Mouse (Mus musculus) kidney, embryonic 16.5 days (tissue): ENCODE data around the gene Arl10. TPM values are rescaled to one million over a fixed set of nuclear protein-coding genes. Genes with fewer than 3 reads are reported as not detected.

ENCODE experiments used
- ATAC-seq: fragments of 200-750 bp; cut with Nextera tagmentation; 2 replicates; pipeline ENCODE4 v1.8.0; 2017; ENCODE audit warnings: moderate TSS enrichment; ENCODE audit not compliant: low FRiP score, low TSS enrichment
- H3K27ac ChIP-seq: fragments of 300-500 bp; sonication (generic); 2 replicates; pipeline ENCODE4 v1.5.1; 2014; ENCODE audit warnings: low read length
- H3K27me3 ChIP-seq: fragments of 300-500 bp; sonication (generic); 2 replicates; pipeline ENCODE4 v1.6.1; 2014; ENCODE audit warnings: low read length, control low read depth, mixed read lengths; ENCODE audit not compliant: insufficient read depth
- H3K36me3 ChIP-seq: fragments of 300-500 bp; sonication (generic); 2 replicates; pipeline ENCODE4 v1.6.1; 2014; ENCODE audit warnings: low read length, control low read depth, mixed read lengths; ENCODE audit not compliant: insufficient read depth
- H3K4me1 ChIP-seq: fragments of 300-500 bp; sonication (generic); 2 replicates; pipeline ENCODE4 v1.6.1; 2014; ENCODE audit warnings: low read length, control low read depth, mixed read lengths; ENCODE audit not compliant: insufficient read depth
- H3K4me2 ChIP-seq: fragments of 300-500 bp; sonication (generic); replicated peaks from 2 replicates; pipeline ENCODE4 v1.6.1; 2014; ENCODE audit warnings: low read depth, low read length
- H3K4me3 ChIP-seq: fragments of 300-500 bp; sonication (generic); 2 replicates; pipeline ENCODE4 v1.5.1; 2014; ENCODE audit warnings: mild to moderate bottlenecking, low read length
- H3K9ac ChIP-seq: fragments of 300-500 bp; sonication (generic); replicated peaks from 2 replicates; pipeline ENCODE4 v1.6.1; 2014; ENCODE audit warnings: low read length
- H3K9me3 ChIP-seq: fragments of 300-500 bp; sonication (generic); 2 replicates; pipeline ENCODE4 v1.6.1; 2016; ENCODE audit warnings: low read length, control low read depth
- WGBS: fragments of 180-500 bp; shearing (Covaris S2); extraction: QIAGEN DNeasy Blood & Tissue Kit; methylation state at CpG from one replicate; pipeline ENCODE4 v1.1.7; 2014; 5-methylcytosine and 5-hydroxymethylcytosine counted together
- polyA plus RNA-seq: library from polyadenylated mRNA; unstranded; fragments of >200 nt; fragmentation: Nextera tagmentation; extraction: Ambion mirVana; gene quantifications from 2 replicates; pipeline ENCODE4 v1.2.1, GENCODE M21; 2015

Arl10 gene
- polyA plus RNA-seq, 1 experiment from 2014 or later = 31.8 TPM

- Histone ChIP-seq H3K4me1 (peaks cover 8% of the 10 kb centered on the region), H3K4me2 (no peak overlapping the region), H3K4me3 (no peak overlapping the region), H3K9me3 (no peaks in the 10 kb centered on the region), H3K9ac (no peak overlapping the region), H3K27me3 (no peaks in the 10 kb centered on the region), H3K27ac (no peak overlapping the region), H3K36me3 (peaks cover 14% of the 10 kb centered on the region; the same call in 1 of the 2 replicates)
- WGBS = 83% methylated on average over 8 of the region's 8 CpGs
- ATAC-seq = no peak
These were observed 21.4 kb downstream of the Arl10 start for GRCm38 (mm10) chr13:54596107-54596690.

DNA sequence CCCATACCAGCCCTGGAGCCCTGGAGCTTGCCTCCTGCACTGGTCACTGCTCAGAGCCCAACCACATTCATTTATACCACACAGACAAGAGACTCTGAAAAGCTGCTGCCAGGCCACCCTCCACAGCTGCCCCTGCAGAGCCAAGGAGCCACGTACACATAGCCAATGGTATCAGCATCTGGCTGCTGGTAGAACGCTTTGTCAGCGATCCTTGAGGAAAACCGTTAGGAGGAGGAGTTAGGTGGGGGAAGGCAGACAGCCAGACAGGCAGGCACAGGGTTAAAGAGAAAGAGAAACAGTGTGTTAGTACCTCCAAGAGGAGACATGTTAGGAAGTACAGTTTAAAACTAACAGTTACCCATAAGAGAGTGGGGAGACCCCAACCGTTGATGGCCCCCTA lies 22.1 kb downstream of the Arl10 start:
- peaks cover 15% of the 10 kb centered on the region; the same call in 1 of the 2 replicates for H3K36me3 ChIP-seq
- no peak for ATAC-seq
- H3K4me2 ChIP-seq = no peak overlapping the region
- H3K4me3 ChIP-seq = no peak overlapping the region
- no peaks in the 10 kb centered on the region for H3K9me3 ChIP-seq
- no peaks in the 10 kb centered on the region for H3K27me3 ChIP-seq
- no peak overlapping the region for H3K27ac ChIP-seq
- H3K9ac ChIP-seq = no peak overlapping the region
- peaks cover 1% of the 10 kb centered on the region; the same call in 1 of the 2 replicates for H3K4me1 ChIP-seq
- WGBS = 59% methylated on average over 5 of the region's 5 CpGs

DNA sequence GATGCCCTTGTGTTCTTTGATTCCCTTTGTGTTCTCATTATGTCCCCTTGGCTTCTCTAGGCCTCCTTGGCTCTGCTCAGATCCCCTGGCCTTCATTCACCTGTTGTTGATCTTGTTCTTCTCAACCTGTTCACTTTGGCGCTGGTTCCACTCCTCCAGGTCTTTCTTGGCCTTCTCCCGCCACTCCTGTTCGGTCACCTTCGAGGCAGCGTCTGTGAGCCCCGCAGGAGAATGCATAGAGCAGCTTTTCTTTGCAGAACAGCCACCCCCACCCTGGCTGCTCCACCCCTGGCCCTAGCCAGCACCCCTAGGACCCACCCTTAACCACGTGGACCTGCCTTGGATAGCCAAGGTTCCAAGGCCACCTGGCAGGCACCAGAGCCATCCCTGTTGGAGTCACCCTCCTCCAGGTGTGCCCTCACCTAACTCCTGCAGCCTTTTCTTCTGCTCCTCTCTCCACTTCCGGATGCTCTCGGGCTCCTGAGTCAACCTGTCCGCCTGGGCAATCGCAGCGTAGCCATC lies 23.9 kb downstream of the Arl10 start:
- H3K27me3 ChIP-seq = no peaks in the 10 kb centered on the region
- no peaks in the 10 kb centered on the region for H3K9me3 ChIP-seq
- no peaks in the 10 kb centered on the region for H3K4me1 ChIP-seq
- no peak overlapping the region for H3K27ac ChIP-seq
- no peak for ATAC-seq
- H3K4me2 ChIP-seq = no peak overlapping the region
- H3K36me3 ChIP-seq = peaks cover 15% of the 10 kb centered on the region; the same call in 1 of the 2 replicates
- 85% methylated on average over 12 of the region's 12 CpGs for WGBS
- no peak overlapping the region for H3K4me3 ChIP-seq
- no peak overlapping the region for H3K9ac ChIP-seq

- no peak overlapping the region for H3K4me3 ChIP-seq
- H3K9ac ChIP-seq = no peak overlapping the region; the same call in 1 of the 2 replicates
- H3K27ac ChIP-seq = no peak overlapping the region
- H3K9me3 ChIP-seq = no peaks in the 10 kb centered on the region
- no peak overlapping the region for H3K4me2 ChIP-seq
- peaks cover 28% of the 10 kb centered on the region; the same call in 1 of the 2 replicates for H3K36me3 ChIP-seq
- 16% methylated on average over 3 of the region's 3 CpGs for WGBS
- H3K27me3 ChIP-seq = no peaks in the 10 kb centered on the region
- no peak for ATAC-seq
- no peaks in the 10 kb centered on the region for H3K4me1 ChIP-seq
These were observed 27.9 kb downstream of the Arl10 start for GRCm38 (mm10) chr13:54602639-54603111.

- Histone ChIP-seq H3K27me3 (no peaks in the 10 kb centered on the region), H3K4me1 (no peaks in the 10 kb centered on the region), H3K4me2 (no peak overlapping the region), H3K4me3 (no peak overlapping the region), H3K27ac (no peak overlapping the region), H3K9ac (no peak overlapping the region), H3K36me3 (peaks cover 24% of the 10 kb centered on the region; the same call in 1 of the 2 replicates), H3K9me3 (no peaks in the 10 kb centered on the region)
- ATAC-seq = no peak
These were observed 28.7 kb downstream of the Arl10 start for GRCm38 (mm10) chr13:54603501-54603900.

- WGBS = 71% methylated on average over 4 of the region's 4 CpGs
- no peak overlapping the region for H3K4me3 ChIP-seq
- no peaks in the 10 kb centered on the region for H3K9me3 ChIP-seq
- H3K4me2 ChIP-seq = no peak overlapping the region
- H3K9ac ChIP-seq = no peak overlapping the region
- peaks cover 5% of the 10 kb centered on the region for H3K4me1 ChIP-seq
- H3K27ac ChIP-seq = no peak overlapping the region
- no peak for ATAC-seq
- H3K27me3 ChIP-seq = no peaks in the 10 kb centered on the region
- peaks cover 21% of the 10 kb centered on the region; the same call in 1 of the 2 replicates for H3K36me3 ChIP-seq
These were observed 29.4 kb downstream of the Arl10 start for GRCm38 (mm10) chr13:54604221-54604620.

DNA sequence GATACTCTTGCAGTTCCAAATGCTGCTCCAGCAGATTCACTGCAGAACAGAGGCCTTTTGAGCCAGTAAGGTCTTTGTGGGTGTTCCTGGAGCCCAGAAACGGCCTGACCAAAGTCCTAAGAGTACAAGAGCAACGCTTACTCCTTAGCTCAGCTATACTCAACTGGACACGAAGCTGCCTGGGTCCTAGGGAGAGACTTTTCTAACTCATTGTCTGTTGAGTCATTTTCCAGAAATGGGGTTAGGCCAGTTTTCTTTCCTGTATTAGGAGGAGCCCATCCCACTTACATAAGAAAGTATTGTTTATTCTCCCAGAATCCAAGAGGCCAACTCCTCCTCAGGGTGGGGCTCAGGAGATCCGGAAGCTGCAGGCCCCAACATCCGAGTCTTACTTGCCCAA lies 30.6 kb downstream of the Arl10 start:
- no peak overlapping the region for H3K27ac ChIP-seq
- no peak overlapping the region for H3K9ac ChIP-seq
- H3K27me3 ChIP-seq = no peaks in the 10 kb centered on the region
- H3K36me3 ChIP-seq = peaks cover 17% of the 10 kb centered on the region; the same call in 1 of the 2 replicates
- no peaks in the 10 kb centered on the region for H3K9me3 ChIP-seq
- peaks cover 14% of the 10 kb centered on the region for H3K4me1 ChIP-seq
- H3K4me3 ChIP-seq = no peak overlapping the region
- ATAC-seq = no peak
- H3K4me2 ChIP-seq = no peak overlapping the region
- WGBS = 74% methylated on average over 5 of the region's 5 CpGs

DNA sequence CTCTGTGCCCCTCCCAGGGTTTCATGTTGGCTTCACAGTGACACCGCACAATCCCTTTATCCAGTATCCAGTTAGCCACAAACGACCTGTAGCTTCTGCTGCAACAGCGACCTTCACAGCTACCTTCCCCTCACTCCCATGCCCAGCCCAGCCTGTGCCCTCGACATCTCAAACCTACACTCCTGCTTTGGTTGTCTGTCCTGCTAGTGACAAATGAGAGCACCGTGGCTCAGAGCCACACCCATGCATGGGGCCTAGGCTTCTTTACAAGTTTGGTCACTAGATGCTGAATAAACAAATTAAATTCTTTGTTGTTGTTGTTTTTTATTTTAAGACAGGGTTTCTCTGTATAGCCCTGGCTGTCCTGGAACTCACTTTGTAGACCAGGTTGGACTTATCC lies 32.4 kb downstream of the Arl10 start:
- Histone ChIP-seq H3K9ac (no peak overlapping the region), H3K9me3 (no peaks in the 10 kb centered on the region), H3K4me3 (no peak overlapping the region), H3K36me3 (peaks cover 14% of the 10 kb centered on the region; the same call in 1 of the 2 replicates), H3K4me2 (no peak overlapping the region), H3K27ac (no peak overlapping the region), H3K27me3 (no peaks in the 10 kb centered on the region), H3K4me1 (peaks cover 21% of the 10 kb centered on the region)
- WGBS = 68% methylated on average over 5 of the region's 5 CpGs
- no peak for ATAC-seq

DNA sequence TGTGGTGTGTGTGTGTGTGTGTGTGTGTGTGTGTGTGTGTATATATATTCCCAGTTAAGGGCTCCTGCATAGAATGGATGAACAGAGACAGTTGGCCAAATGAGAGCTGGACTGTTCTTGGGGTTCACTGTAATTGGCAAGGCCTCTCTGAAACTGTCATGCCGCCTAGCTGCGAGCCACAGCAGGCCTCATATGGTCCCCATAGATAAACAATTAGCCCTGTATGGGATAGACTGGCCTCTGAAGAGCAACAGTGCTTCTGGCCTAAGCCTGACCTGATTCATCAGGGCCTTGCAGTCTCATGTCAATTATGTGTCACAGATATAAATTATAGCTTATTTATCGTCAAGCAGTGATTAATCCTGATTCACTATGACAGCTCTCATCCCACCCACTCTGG lies 33.2 kb downstream of the Arl10 start:
- peaks cover 14% of the 10 kb centered on the region; the same call in 1 of the 2 replicates for H3K36me3 ChIP-seq
- H3K4me1 ChIP-seq = peaks cover 21% of the 10 kb centered on the region
- no peak overlapping the region for H3K4me2 ChIP-seq
- WGBS = 71% methylated on average over 3 of the region's 3 CpGs
- ATAC-seq = no peak
- no peaks in the 10 kb centered on the region for H3K9me3 ChIP-seq
- H3K27me3 ChIP-seq = no peaks in the 10 kb centered on the region
- H3K27ac ChIP-seq = no peak overlapping the region
- H3K9ac ChIP-seq = no peak overlapping the region
- H3K4me3 ChIP-seq = no peak overlapping the region

DNA sequence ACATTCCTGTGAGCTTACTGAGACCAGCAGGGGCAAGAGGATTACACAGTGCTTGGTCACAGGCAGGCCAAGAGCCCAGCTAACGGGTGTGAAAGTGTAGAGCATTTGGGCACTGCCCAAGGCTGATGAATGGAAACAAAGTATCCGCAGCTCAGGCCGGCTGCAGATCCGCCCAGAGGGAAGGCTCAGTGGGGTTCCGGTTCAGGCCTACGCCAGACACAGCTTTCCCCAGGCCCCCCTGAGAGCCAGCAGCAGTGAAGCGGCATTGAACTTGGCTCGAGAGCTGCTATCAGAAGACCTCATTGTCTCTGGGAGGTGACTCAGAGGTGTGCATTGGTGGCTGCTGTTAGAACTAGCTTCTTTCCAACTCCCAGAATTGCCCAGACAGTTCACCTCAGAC lies 33.9 kb downstream of the Arl10 start:
- peaks cover 21% of the 10 kb centered on the region for H3K4me1 ChIP-seq
- H3K27me3 ChIP-seq = no peaks in the 10 kb centered on the region
- H3K4me3 ChIP-seq = no peak overlapping the region
- H3K9ac ChIP-seq = no peak overlapping the region
- no peak overlapping the region for H3K27ac ChIP-seq
- 50% methylated on average over 8 of the region's 8 CpGs for WGBS
- H3K4me2 ChIP-seq = no peak overlapping the region
- no peaks in the 10 kb centered on the region for H3K9me3 ChIP-seq
- peaks cover 14% of the 10 kb centered on the region; the same call in 1 of the 2 replicates for H3K36me3 ChIP-seq
- no peak for ATAC-seq
